Mouse (Mus musculus) ES-E14 (cell line): ENCODE measurements around the gene Spag17.

Experiments used
- CHD2 ChIP-seq: IDR thresholded peaks from 2 replicates; pipeline ENCODE4 v1.6.1; 2014; ENCODE audit warnings: mild to moderate bottlenecking, low read depth, low read length, inconsistent platforms
- HCFC1 ChIP-seq: IDR thresholded peaks from 2 replicates; pipeline ENCODE4 v1.6.1; 2012; ENCODE audit warnings: low read length, inconsistent platforms, borderline replicate concordance; ENCODE audit not compliant: insufficient read depth
- MAFK ChIP-seq: IDR thresholded peaks from 2 replicates; pipeline ENCODE4 v1.6.1; 2014; ENCODE audit warnings: mild to moderate bottlenecking, low read depth, low read length, inconsistent platforms; ENCODE audit not compliant: insufficient read depth

- TF ChIP-seq CHD2, result no peak
- TF ChIP-seq HCFC1, result no peak
- no peak for TF ChIP-seq MAFK
These were observed 28.7 kb downstream of the Spag17 start for GRCm38 (mm10) chr3:99913809-99914439.
